Mouse (Mus musculus): ENCODE measurements around the gene Ccl17. TPM values are rescaled to one million over a fixed set of nuclear protein-coding genes. Genes with fewer than 3 reads are reported as not detected.
A peak's percentile ranks its signal among the peaks of the same experiment; 100 is the strongest.

Gene Ccl17
- not detected in 2 replicates for polyA plus RNA-seq (2016; fragmentation: Nextera tagmentation; extraction: Ambion mirVana)

GRCm38 (mm10) chr8:94810153-94810552, at the start of gene Ccl17:
Gene Ccl17, plus strand, starts transcription at chr8:94810453.
- no peak for ATAC-seq (ENCODE audit: insufficient number of reproducible peaks, insufficient read depth, low FRiP score, low TSS enrichment, low read depth)
- Histone ChIP-seq H3K4me3 (replicated peaks) (no peak within 1 kb of the TSS), H3K4me2 (no peak within 1 kb of the TSS), H3K9me3 (no peaks in the 10 kb centered on the region), H3K27ac (no peak within 1 kb of the TSS), H3K27me3 (no peaks in the 10 kb centered on the region), H3K9ac (replicated peaks) (no peak within 1 kb of the TSS), H3K36me3 (no peaks in the 10 kb centered on the region), H3K4me1 (replicated peaks) (no peaks in the 10 kb centered on the region)
- 61% methylated on average over 3 of the region's 3 CpGs for whole genome bisulfite sequencing

GRCm38 (mm10) chr8:94767035-94767434, 43.2 kb upstream of the Ccl17 start:
- no peaks in the 10 kb centered on the region for H3K9me3 ChIP-seq
- H3K4me3 ChIP-seq (replicated peaks): no peak overlapping the region
- WGBS: 76% methylated on average over 9 of the region's 9 CpGs
- H3K4me2 ChIP-seq: no peak overlapping the region
- no peak overlapping the region for H3K27ac ChIP-seq
- H3K36me3 ChIP-seq: no peaks in the 10 kb centered on the region
- ATAC-seq (ENCODE audit: insufficient number of reproducible peaks, insufficient read depth, low FRiP score, low TSS enrichment, low read depth): no peak
- H3K9ac ChIP-seq (replicated peaks): no peak overlapping the region
- H3K27me3 ChIP-seq: peaks cover 46% of the 10 kb centered on the region
- H3K4me1 ChIP-seq (replicated peaks): peaks cover 12% of the 10 kb centered on the region

- Histone ChIP-seq H3K36me3 (no peaks in the 10 kb centered on the region), H3K27ac (no peak overlapping the region), H3K4me2 (peak overlapping the region; percentile 94; the same call in 1 of the 2 replicates), H3K4me1 (replicated peaks) (peaks cover 35% of the 10 kb centered on the region), H3K4me3 (replicated peaks) (no peak overlapping the region), H3K9ac (replicated peaks) (no peak overlapping the region), H3K9me3 (no peaks in the 10 kb centered on the region), H3K27me3 (peaks cover 75% of the 10 kb centered on the region)
- ATAC-seq (ENCODE audit: insufficient number of reproducible peaks, insufficient read depth, low FRiP score, low TSS enrichment, low read depth): no peak
- WGBS: 63% methylated on average over 6 of the region's 6 CpGs
These were observed 39.3 kb upstream of the Ccl17 start for GRCm38 (mm10) chr8:94770945-94771344.

GRCm38 (mm10) chr8:94771941-94772670, 38.1 kb upstream of the Ccl17 start, which contains the start of gene Cx3cl1:
Gene Cx3cl1, plus strand, starts transcription at chr8:94772009.
- Histone ChIP-seq H3K9ac (replicated peaks) (peak within 1 kb of the TSS; percentile 72), H3K4me1 (replicated peaks) (peaks cover 35% of the 10 kb centered on the region), H3K4me3 (replicated peaks) (peak within 1 kb of the TSS; percentile 53), H3K4me2 (peak within 1 kb of the TSS; percentile 94), H3K36me3 (no peaks in the 10 kb centered on the region), H3K9me3 (no peaks in the 10 kb centered on the region), H3K27ac (no peak within 1 kb of the TSS), H3K27me3 (peaks cover 69% of the 10 kb centered on the region)
- ATAC-seq (ENCODE audit: insufficient number of reproducible peaks, insufficient read depth, low FRiP score, low TSS enrichment, low read depth): peak; percentile 71
- under 1% methylated on average over 38 of the region's 38 CpGs for WGBS

GRCm38 (mm10) chr8:94773048-94773447, 37.2 kb upstream of the Ccl17 start:
- Histone ChIP-seq H3K27me3 (peaks cover 65% of the 10 kb centered on the region), H3K4me3 (replicated peaks) (peak overlapping the region; percentile 53; the same call in 1 of the 2 replicates)
- 41% methylated on average over 6 of the region's 6 CpGs for WGBS

GRCm38 (mm10) chr8:94773700-94774171, 36.5 kb upstream of the Ccl17 start:
- no peak for ATAC-seq (ENCODE audit: insufficient number of reproducible peaks, insufficient read depth, low FRiP score, low TSS enrichment, low read depth)
- no peak overlapping the region for H3K9ac ChIP-seq (replicated peaks)
- H3K4me2 ChIP-seq: peak overlapping the region; percentile 94
- peaks cover 44% of the 10 kb centered on the region for H3K4me1 ChIP-seq (replicated peaks)
- H3K36me3 ChIP-seq: no peaks in the 10 kb centered on the region
- 14% methylated on average over 12 of the region's 12 CpGs for WGBS
- H3K4me3 ChIP-seq (replicated peaks): no peak overlapping the region
- H3K9me3 ChIP-seq: no peaks in the 10 kb centered on the region
- H3K27me3 ChIP-seq: peaks cover 58% of the 10 kb centered on the region
- H3K27ac ChIP-seq: no peak overlapping the region

More at GRCm38 (mm10) chr8:94773048-94773447, 37.2 kb upstream of the Ccl17 start:
- H3K36me3 ChIP-seq: no peaks in the 10 kb centered on the region
- H3K27ac ChIP-seq: no peak overlapping the region
- no peak overlapping the region for H3K9ac ChIP-seq (replicated peaks)
- no peaks in the 10 kb centered on the region for H3K9me3 ChIP-seq
- H3K4me1 ChIP-seq (replicated peaks): peaks cover 37% of the 10 kb centered on the region
- no peak for ATAC-seq (ENCODE audit: insufficient number of reproducible peaks, insufficient read depth, low FRiP score, low TSS enrichment, low read depth)
- peak overlapping the region; percentile 94 for H3K4me2 ChIP-seq

GRCm38 (mm10) chr8:94774601-94775000, 35.7 kb upstream of the Ccl17 start:
- H3K9ac ChIP-seq (replicated peaks): no peak overlapping the region
- no peak overlapping the region for H3K4me2 ChIP-seq
- no peaks in the 10 kb centered on the region for H3K9me3 ChIP-seq
- H3K4me1 ChIP-seq (replicated peaks): peaks cover 46% of the 10 kb centered on the region
- H3K36me3 ChIP-seq: no peaks in the 10 kb centered on the region
- H3K27me3 ChIP-seq: peaks cover 54% of the 10 kb centered on the region
- WGBS: 75% methylated on average over 1 of the region's 1 CpGs
- no peak overlapping the region for H3K27ac ChIP-seq
- ATAC-seq (ENCODE audit: insufficient number of reproducible peaks, insufficient read depth, low FRiP score, low TSS enrichment, low read depth): no peak
- H3K4me3 ChIP-seq (replicated peaks): no peak overlapping the region

- Histone ChIP-seq H3K4me1 (replicated peaks) (peaks cover 43% of the 10 kb centered on the region), H3K27me3 (peaks cover 43% of the 10 kb centered on the region), H3K27ac (no peak overlapping the region), H3K9ac (replicated peaks) (no peak overlapping the region), H3K4me3 (replicated peaks) (no peak overlapping the region), H3K4me2 (no peak overlapping the region), H3K36me3 (no peaks in the 10 kb centered on the region), H3K9me3 (no peaks in the 10 kb centered on the region)
- WGBS: 76% methylated on average over 2 of the region's 2 CpGs
- no peak for ATAC-seq (ENCODE audit: insufficient number of reproducible peaks, insufficient read depth, low FRiP score, low TSS enrichment, low read depth)
These were observed 33.9 kb upstream of the Ccl17 start for GRCm38 (mm10) chr8:94776346-94776745.

- peaks cover 35% of the 10 kb centered on the region for H3K4me1 ChIP-seq (replicated peaks)
- ATAC-seq (ENCODE audit: insufficient number of reproducible peaks, insufficient read depth, low FRiP score, low TSS enrichment, low read depth): no peak
- H3K9ac ChIP-seq (replicated peaks): no peak overlapping the region
- H3K36me3 ChIP-seq: no peaks in the 10 kb centered on the region
- WGBS: 78% methylated on average over 10 of the region's 10 CpGs
- no peak overlapping the region for H3K4me3 ChIP-seq (replicated peaks)
- 0 out of 2 replicates have a peak overlapping the region, but pooled peaks have one; percentile 18 for H3K27ac ChIP-seq
- H3K4me2 ChIP-seq: no peak overlapping the region
- H3K9me3 ChIP-seq: no peaks in the 10 kb centered on the region
- peaks cover 26% of the 10 kb centered on the region for H3K27me3 ChIP-seq
These were observed 32.2 kb upstream of the Ccl17 start for GRCm38 (mm10) chr8:94778036-94778435.

- WGBS: 39% methylated on average over 5 of the region's 5 CpGs
- peaks cover 21% of the 10 kb centered on the region for H3K27me3 ChIP-seq
- ATAC-seq (ENCODE audit: insufficient number of reproducible peaks, insufficient read depth, low FRiP score, low TSS enrichment, low read depth): no peak
- H3K27ac ChIP-seq: peak overlapping the region; percentile 18; the same call in 1 of the 2 replicates
- H3K36me3 ChIP-seq: no peaks in the 10 kb centered on the region
- H3K9me3 ChIP-seq: no peaks in the 10 kb centered on the region
- H3K9ac ChIP-seq (replicated peaks): no peak overlapping the region
- no peak overlapping the region for H3K4me2 ChIP-seq
- H3K4me1 ChIP-seq (replicated peaks): peaks cover 31% of the 10 kb centered on the region
- H3K4me3 ChIP-seq (replicated peaks): no peak overlapping the region
These were observed 31.8 kb upstream of the Ccl17 start for GRCm38 (mm10) chr8:94778473-94778872.

- no peak overlapping the region for H3K4me2 ChIP-seq
- H3K4me3 ChIP-seq (replicated peaks): no peak overlapping the region
- peaks cover 25% of the 10 kb centered on the region for H3K4me1 ChIP-seq (replicated peaks)
- ATAC-seq (ENCODE audit: insufficient number of reproducible peaks, insufficient read depth, low FRiP score, low TSS enrichment, low read depth): no peak
- H3K9ac ChIP-seq (replicated peaks): no peak overlapping the region
- 75% methylated on average over 10 of the region's 10 CpGs for WGBS
- peaks cover 16% of the 10 kb centered on the region for H3K27me3 ChIP-seq
- peak overlapping the region; percentile 0; the same call in 1 of the 2 replicates for H3K27ac ChIP-seq
- no peaks in the 10 kb centered on the region for H3K36me3 ChIP-seq
- H3K9me3 ChIP-seq: no peaks in the 10 kb centered on the region
These were observed 31.2 kb upstream of the Ccl17 start for GRCm38 (mm10) chr8:94778895-94779533.
